Mouse (Mus musculus) liver, embryonic 15.5 days (tissue): ENCODE measurements around the gene Eif6. TPM values are rescaled to one million over a fixed set of nuclear protein-coding genes. Genes with fewer than 3 reads are reported as not detected.
"Not testable (repeated sequence)": the region's sequence is repeated elsewhere in the genome, so short reads cannot be mapped to it uniquely, and the experiment has no call there.

Experiments used
- ATAC-seq: fragments of 200-750 bp; cut with Nextera tagmentation; 2 replicates; pipeline ENCODE4 v1.8.0; 2017; ENCODE audit warnings: moderate number of reproducible peaks, mild to moderate bottlenecking, moderate library complexity; ENCODE audit not compliant: insufficient read depth
- H3K27ac ChIP-seq: fragments of 300-500 bp; sonication (generic); replicated peaks from 2 replicates; pipeline ENCODE4 v1.5.1; 2015; ENCODE audit warnings: mild to moderate bottlenecking, inconsistent platforms
- H3K27me3 ChIP-seq: fragments of 300-500 bp; sonication (generic); 2 replicates; pipeline ENCODE4 v1.6.1; 2015; ENCODE audit warnings: mild to moderate bottlenecking, inconsistent platforms
- H3K36me3 ChIP-seq: fragments of 300-500 bp; sonication (generic); replicated peaks from 2 replicates; pipeline ENCODE4 v1.6.1; 2015; ENCODE audit warnings: moderate library complexity, mild to moderate bottlenecking, inconsistent platforms
- H3K4me1 ChIP-seq: fragments of 300-500 bp; sonication (generic); replicated peaks from 2 replicates; pipeline ENCODE4 v1.6.1; 2015; ENCODE audit warnings: inconsistent platforms
- H3K4me2 ChIP-seq: fragments of 300-500 bp; sonication (generic); 2 replicates; pipeline ENCODE4 v1.6.1; 2015; ENCODE audit warnings: moderate library complexity, mild to moderate bottlenecking, inconsistent platforms
- H3K4me3 ChIP-seq: fragments of 300-500 bp; sonication (generic); replicated peaks from 2 replicates; pipeline ENCODE4 v1.5.1; 2015; ENCODE audit warnings: mild to moderate bottlenecking, inconsistent platforms
- H3K9ac ChIP-seq: fragments of 300-500 bp; sonication (generic); 2 replicates; pipeline ENCODE4 v1.6.1; 2015; ENCODE audit warnings: moderate library complexity, mild to moderate bottlenecking, inconsistent platforms
- H3K9me3 ChIP-seq: fragments of 300-500 bp; sonication (generic); replicated peaks from 2 replicates; pipeline ENCODE4 v1.6.1; 2016; ENCODE audit warnings: inconsistent platforms
- WGBS: fragments of 180-500 bp; shearing (Covaris S2); methylation state at CpG from one replicate; pipeline ENCODE4 v1.1.7; 2015; ENCODE audit warnings: mixed read lengths; ENCODE audit not compliant: insufficient replicate concordance; 5-methylcytosine and 5-hydroxymethylcytosine counted together
- polyA plus RNA-seq: library from polyadenylated mRNA; unstranded; fragments of >200 nt; fragmentation: Nextera tagmentation; extraction: Ambion mirVana; gene quantifications from 2 replicates; pipeline ENCODE4 v1.2.1, GENCODE M21; 2015

The Eif6 gene
- polyA plus RNA-seq, 1 experiment from 2014 or later = 131 TPM

DNA sequence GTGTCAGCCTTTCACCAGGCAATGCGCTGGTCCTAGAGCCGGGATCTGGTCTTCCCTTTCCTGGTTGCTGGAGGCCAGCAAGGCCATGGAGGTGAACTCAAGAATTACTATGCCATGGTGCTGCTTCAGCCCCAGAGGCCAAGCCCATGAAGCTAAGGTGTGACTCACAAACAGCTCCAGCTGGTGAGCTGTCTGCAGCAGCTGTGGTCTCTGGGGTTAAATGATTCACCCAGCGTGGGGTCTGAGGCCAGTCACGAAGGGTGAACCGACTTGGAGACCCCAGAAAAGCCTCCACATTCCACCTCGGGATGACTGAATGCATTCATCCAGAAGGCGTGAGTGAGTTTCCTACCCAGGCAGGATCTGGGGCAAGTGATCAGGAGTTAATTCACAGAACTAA, 23.4 kb upstream of the Eif6 start:
- Histone ChIP-seq H3K4me3 (no peak overlapping the region), H3K9ac (no peak overlapping the region), H3K4me1 (0 out of 2 replicates have a peak, but pooled peaks cover 3% of the 10 kb centered on the region), H3K27ac (no peak overlapping the region), H3K9me3 (no peaks in the 10 kb centered on the region), H3K4me2 (no peak overlapping the region), H3K36me3 (peaks cover 44% of the 10 kb centered on the region), H3K27me3 (no peaks in the 10 kb centered on the region)
- 73% methylated on average over 7 of the region's 7 CpGs for WGBS
- ATAC-seq = no peak

GRCm38 (mm10) chr2:155849464-155849863, 22.7 kb upstream of the Eif6 start:
- 24% methylated on average over 7 of the region's 7 CpGs for WGBS
- ATAC-seq = peak; percentile 44
- Histone ChIP-seq H3K4me3 (no peak overlapping the region), H3K36me3 (peaks cover 41% of the 10 kb centered on the region), H3K4me2 (no peak overlapping the region), H3K9me3 (no peaks in the 10 kb centered on the region), H3K4me1 (0 out of 2 replicates have a peak, but pooled peaks cover 3% of the 10 kb centered on the region), H3K27ac (no peak overlapping the region), H3K9ac (no peak overlapping the region), H3K27me3 (no peaks in the 10 kb centered on the region)

GRCm38 (mm10) chr2:155848291-155848690, 21.6 kb upstream of the Eif6 start:
- Histone ChIP-seq H3K9ac (no peak overlapping the region), H3K9me3 (no peaks in the 10 kb centered on the region), H3K4me2 (no peak overlapping the region), H3K27me3 (no peaks in the 10 kb centered on the region), H3K4me3 (no peak overlapping the region), H3K36me3 (peaks cover 37% of the 10 kb centered on the region), H3K27ac (no peak overlapping the region), H3K4me1 (0 out of 2 replicates have a peak, but pooled peaks cover 3% of the 10 kb centered on the region)
- no peak for ATAC-seq
- 36% methylated on average over 6 of the region's 6 CpGs for WGBS

DNA sequence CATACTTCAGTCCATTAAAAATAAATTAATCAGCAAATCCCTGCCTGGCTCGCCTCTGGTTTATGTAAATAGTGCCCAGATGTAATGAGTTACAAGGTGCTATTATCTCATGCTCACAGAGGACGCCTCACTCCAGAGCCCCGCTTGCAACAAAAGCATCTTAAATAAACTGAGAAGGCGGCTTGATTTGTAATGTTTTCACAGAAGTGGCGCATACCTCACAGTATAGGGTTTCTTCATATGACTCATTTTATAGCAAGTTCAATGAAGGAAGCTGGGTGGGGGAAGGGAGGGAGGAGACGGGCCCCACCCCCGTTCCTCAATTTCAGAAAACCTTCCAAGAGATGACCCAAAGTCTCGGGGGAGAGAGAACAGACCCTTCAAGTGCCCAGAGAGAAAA, 20.2 kb upstream of the Eif6 start:
- Histone ChIP-seq H3K9me3 (no peaks in the 10 kb centered on the region), H3K4me3 (no peak overlapping the region), H3K9ac (no peak overlapping the region), H3K36me3 (peaks cover 30% of the 10 kb centered on the region), H3K27ac (no peak overlapping the region), H3K27me3 (no peaks in the 10 kb centered on the region), H3K4me1 (0 out of 2 replicates have a peak, but pooled peaks cover 3% of the 10 kb centered on the region), H3K4me2 (no peak overlapping the region)
- no peak for ATAC-seq
- WGBS = 72% methylated on average over 8 of the region's 8 CpGs

DNA sequence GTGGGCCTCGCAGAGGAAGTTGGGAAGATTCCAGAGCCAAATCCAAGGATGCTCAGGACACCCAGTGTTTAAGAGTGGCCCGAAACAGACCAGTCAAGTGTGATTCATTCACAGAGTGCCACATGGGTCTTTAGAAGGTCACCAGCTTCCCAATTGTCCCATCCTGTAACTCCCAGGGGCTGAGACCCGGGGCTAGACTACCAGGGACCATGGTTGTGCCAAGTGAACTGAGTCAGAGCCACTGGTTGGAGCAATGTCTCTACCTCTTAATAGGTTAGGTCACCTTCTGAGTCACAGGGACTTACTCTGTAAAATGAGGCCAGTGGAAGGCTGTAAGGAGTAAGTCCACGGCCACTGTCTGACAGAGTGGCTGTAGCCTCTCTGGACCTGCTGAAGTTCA, 12.2 kb upstream of the Eif6 start:
- H3K4me2 ChIP-seq = no peak overlapping the region
- no peak overlapping the region for H3K9ac ChIP-seq
- H3K9me3 ChIP-seq = no peaks in the 10 kb centered on the region
- no peaks in the 10 kb centered on the region for H3K4me1 ChIP-seq
- no peak for ATAC-seq
- 65% methylated on average over 4 of the region's 4 CpGs for WGBS
- no peaks in the 10 kb centered on the region for H3K36me3 ChIP-seq
- H3K27me3 ChIP-seq = peaks cover 15% of the 10 kb centered on the region; the same call in 1 of the 2 replicates
- H3K4me3 ChIP-seq = no peak overlapping the region
- H3K27ac ChIP-seq = no peak overlapping the region

DNA sequence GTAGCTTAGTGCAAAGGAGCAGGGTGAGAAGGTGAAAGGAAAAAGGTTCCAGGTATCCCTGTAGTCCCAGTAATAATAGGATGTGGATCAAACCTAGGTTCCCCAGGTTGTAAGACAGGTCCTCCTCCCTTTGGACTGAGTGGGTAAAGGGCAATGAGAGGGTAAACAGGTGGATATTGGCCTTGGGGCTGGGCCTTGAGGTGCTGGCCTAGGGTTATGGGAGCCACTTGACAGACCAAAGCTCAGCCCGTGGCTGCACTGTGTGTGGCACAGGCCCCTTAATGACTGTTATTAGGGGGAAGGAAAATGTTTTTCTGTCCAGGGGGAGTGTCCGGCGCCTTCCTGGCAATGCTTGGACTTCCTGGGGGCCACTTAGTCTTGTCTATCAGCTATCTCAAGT, 11.2 kb upstream of the Eif6 start:
- Histone ChIP-seq H3K36me3 (no peaks in the 10 kb centered on the region), H3K4me1 (no peaks in the 10 kb centered on the region), H3K27ac (no peak overlapping the region), H3K4me2 (no peak overlapping the region), H3K4me3 (no peak overlapping the region), H3K9ac (no peak overlapping the region), H3K27me3 (peaks cover 21% of the 10 kb centered on the region; the same call in 1 of the 2 replicates), H3K9me3 (no peaks in the 10 kb centered on the region)
- WGBS = 48% methylated on average over 3 of the region's 3 CpGs
- ATAC-seq = no peak

DNA sequence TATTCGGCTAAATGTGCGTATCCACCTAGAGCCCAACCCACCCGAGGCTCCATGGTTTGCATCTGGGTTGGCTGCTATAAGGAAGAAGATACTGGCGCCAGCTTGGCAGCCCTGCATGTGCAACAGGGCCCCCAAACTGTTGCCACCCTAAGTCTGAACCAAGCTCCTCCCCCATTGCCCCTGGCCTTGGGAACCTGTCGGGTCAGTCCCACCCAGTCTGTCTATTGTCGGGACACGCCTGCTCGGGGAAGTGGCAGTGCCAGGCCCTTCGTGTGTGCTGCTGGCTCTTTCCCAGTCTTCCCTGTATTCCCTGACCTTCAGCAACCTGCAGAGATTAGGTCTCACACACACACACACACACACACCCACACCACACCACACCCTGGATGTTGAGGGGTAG, 8.0 kb upstream of the Eif6 start, which contains the start of gene Fam83c:
Fam83c (minus strand) TSS at position 123 of the 400 bp plus-strand sequence.
- no peak within 1 kb of the TSS for H3K4me3 ChIP-seq
- 53% methylated on average over 9 of the region's 9 CpGs for WGBS
- no peak for ATAC-seq
- no peak within 1 kb of the TSS for H3K27ac ChIP-seq
- no peaks in the 10 kb centered on the region for H3K36me3 ChIP-seq
- no peaks in the 10 kb centered on the region for H3K4me1 ChIP-seq
- no peaks in the 10 kb centered on the region for H3K9me3 ChIP-seq
- no peak within 1 kb of the TSS for H3K4me2 ChIP-seq
- H3K27me3 ChIP-seq = 0 out of 2 replicates have a peak, but pooled peaks cover 22% of the 10 kb centered on the region
- no peak within 1 kb of the TSS for H3K9ac ChIP-seq

DNA sequence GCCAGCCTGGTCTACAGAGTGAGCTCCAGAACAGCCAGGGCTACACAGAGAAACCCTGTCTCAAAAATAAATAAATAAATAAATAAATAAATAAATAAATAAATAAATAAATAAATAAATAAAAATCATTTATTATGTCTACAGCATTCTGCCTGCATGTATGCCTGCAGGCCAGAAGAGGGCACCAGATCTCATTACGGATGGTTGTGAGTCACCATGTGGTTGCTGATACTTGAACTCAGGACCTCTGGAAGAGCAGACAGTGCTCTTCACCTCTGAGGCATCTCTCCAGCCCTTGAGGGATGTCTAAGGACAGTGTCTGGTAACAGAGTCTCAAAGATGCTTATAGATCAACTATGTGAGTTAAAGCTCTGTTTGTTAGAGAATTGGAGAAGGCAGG, 5.4 kb upstream of the Eif6 start:
- not testable (repeated sequence) for H3K9me3 ChIP-seq, ATAC-seq, H3K9ac ChIP-seq, H3K4me3 ChIP-seq, H3K27ac ChIP-seq, H3K36me3 ChIP-seq, H3K4me2 ChIP-seq
- H3K4me1 ChIP-seq = peaks cover 15% of the 10 kb centered on the region
- 51% methylated on average over 1 of the region's 1 CpGs for WGBS
- H3K27me3 ChIP-seq = 0 out of 2 replicates have a peak, but pooled peaks cover 15% of the 10 kb centered on the region

GRCm38 (mm10) chr2:155831302-155831701, 4.6 kb upstream of the Eif6 start:
- WGBS = 42% methylated on average over 9 of the region's 9 CpGs
- Histone ChIP-seq H3K4me1 (peaks cover 19% of the 10 kb centered on the region), H3K36me3 (no peaks in the 10 kb centered on the region), H3K27ac (no peak overlapping the region), H3K4me2 (no peak overlapping the region), H3K27me3 (0 out of 2 replicates have a peak, but pooled peaks cover 15% of the 10 kb centered on the region), H3K9ac (no peak overlapping the region), H3K4me3 (no peak overlapping the region), H3K9me3 (no peaks in the 10 kb centered on the region)
- ATAC-seq = no peak

DNA sequence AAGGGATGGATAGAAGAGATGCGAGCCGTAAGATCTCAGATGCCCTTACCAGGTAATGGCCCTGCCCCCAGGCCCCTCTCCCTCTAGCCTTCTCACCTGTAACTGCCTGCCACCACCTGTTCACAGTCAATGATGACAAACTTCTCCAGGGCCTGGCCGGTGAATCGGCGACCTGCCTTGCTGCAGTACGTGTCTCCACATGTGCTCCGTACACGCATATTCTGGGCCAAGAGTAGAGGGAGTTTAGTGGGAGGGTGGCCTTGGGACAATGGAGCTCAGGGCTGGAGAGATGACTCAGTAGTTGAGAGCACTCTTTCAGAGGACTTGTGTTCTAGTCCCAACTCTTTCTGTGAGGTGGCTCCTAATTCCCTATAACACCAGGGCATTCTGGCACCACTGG, 4.1 kb upstream of the Eif6 start:
- H3K36me3 ChIP-seq = no peaks in the 10 kb centered on the region
- H3K9ac ChIP-seq = no peak overlapping the region
- ATAC-seq = no peak
- H3K4me2 ChIP-seq = no peak overlapping the region
- no peaks in the 10 kb centered on the region for H3K9me3 ChIP-seq
- no peak overlapping the region for H3K27ac ChIP-seq
- 79% methylated on average over 8 of the region's 8 CpGs for WGBS
- peaks cover 21% of the 10 kb centered on the region for H3K4me1 ChIP-seq
- H3K4me3 ChIP-seq = no peak overlapping the region
- 0 out of 2 replicates have a peak, but pooled peaks cover 15% of the 10 kb centered on the region for H3K27me3 ChIP-seq

DNA sequence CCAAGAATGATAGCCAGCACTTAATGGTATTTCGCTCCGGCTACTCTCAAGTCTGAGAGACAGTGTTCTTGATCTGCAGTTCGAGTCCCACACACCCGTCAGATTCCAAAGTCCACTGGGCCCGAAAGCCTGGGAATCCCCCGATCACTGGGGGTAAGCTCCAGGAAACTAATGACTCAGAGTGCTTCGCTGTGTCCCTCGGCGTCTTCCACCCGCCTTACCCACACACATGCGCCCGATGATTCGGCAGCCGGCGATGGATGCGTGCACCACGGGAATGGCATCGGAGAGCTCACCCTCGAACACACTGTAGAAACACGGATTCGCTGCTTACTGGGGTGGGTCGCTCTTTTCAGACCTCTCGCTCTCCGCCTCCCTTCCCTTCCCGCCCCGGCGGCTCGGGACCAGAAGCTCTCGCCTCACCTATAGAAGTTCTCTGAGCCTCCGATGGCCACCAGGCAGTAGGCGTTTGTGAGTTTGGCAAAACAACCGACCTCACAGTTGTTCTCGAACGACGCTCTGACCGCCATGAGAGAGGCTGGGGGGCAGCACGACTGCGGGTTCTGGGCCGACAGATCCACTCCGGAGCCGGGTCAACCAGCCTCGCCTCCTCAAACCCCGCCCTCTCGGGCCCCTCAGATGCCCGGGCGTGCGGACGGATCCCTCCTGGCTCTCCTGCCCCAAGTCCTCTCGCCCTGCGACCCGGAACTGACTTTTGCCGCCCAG, 658 bp downstream of the Eif6 start:
- peak; percentile 27 for ATAC-seq
- Histone ChIP-seq H3K9me3 (no peaks in the 10 kb centered on the region), H3K4me2 (peak overlapping the region; percentile 85), H3K9ac (peak overlapping the region; percentile 80), H3K36me3 (peaks cover 29% of the 10 kb centered on the region), H3K27ac (peak overlapping the region; percentile 91), H3K27me3 (no peaks in the 10 kb centered on the region), H3K4me3 (peak overlapping the region; percentile 85), H3K4me1 (peaks cover 31% of the 10 kb centered on the region)
- WGBS = under 1% methylated on average over 52 of the region's 52 CpGs
